Mouse (Mus musculus) forebrain, embryonic 14.5 days (tissue): ENCODE data around the gene Bloc1s4. TPM values are rescaled to one million over a fixed set of nuclear protein-coding genes. Genes with fewer than 3 reads are reported as not detected.
A peak's percentile ranks its signal among the peaks of the same experiment; 100 is the strongest.
"Not testable (repeated sequence)": the region's sequence is repeated elsewhere in the genome, so short reads cannot be mapped to it uniquely, and the experiment has no call there.

Experiments used
- ATAC-seq: fragments of 200-750 bp; cut with Nextera tagmentation; 2 replicates; pipeline ENCODE4 v1.8.0; 2017; ENCODE audit warnings: mild to moderate bottlenecking, moderate library complexity
- DNase-seq: peaks from one replicate; pipeline ENCODE4 v3.0.0-alpha.2; 2015; ENCODE audit warnings: low spot score
- H3K27ac ChIP-seq: fragments of 300-500 bp; sonication (generic); 2 replicates; pipeline ENCODE4 v1.5.1; 2014; ENCODE audit warnings: low read depth, mild to moderate bottlenecking, control low read depth, low read length, moderate library complexity
- H3K27me3 ChIP-seq: fragments of 300-500 bp; sonication (generic); replicated peaks from 2 replicates; pipeline ENCODE4 v1.6.1; 2014; ENCODE audit warnings: low read length, control low read depth, mixed read lengths; ENCODE audit not compliant: control insufficient read depth, insufficient read depth
- H3K36me3 ChIP-seq: fragments of 300-500 bp; sonication (generic); 2 replicates; pipeline ENCODE4 v1.6.1; 2014; ENCODE audit warnings: low read length, control low read depth; ENCODE audit not compliant: control insufficient read depth, insufficient read depth
- H3K4me1 ChIP-seq: fragments of 300-500 bp; sonication (generic); 2 replicates; pipeline ENCODE4 v1.6.1; 2014; ENCODE audit warnings: antibody characterized with exemption, low read length, control low read depth; ENCODE audit not compliant: control insufficient read depth, insufficient read depth
- H3K4me2 ChIP-seq: fragments of 300-500 bp; sonication (generic); 2 replicates; pipeline ENCODE4 v1.6.1; 2014; ENCODE audit warnings: mild to moderate bottlenecking, control low read depth, low read length
- H3K4me3 ChIP-seq: fragments of 300-500 bp; sonication (generic); 2 replicates; pipeline ENCODE4 v1.5.1; 2014; ENCODE audit warnings: low read depth, low read length, control low read depth
- H3K9ac ChIP-seq: fragments of 300-500 bp; sonication (generic); 2 replicates; pipeline ENCODE4 v1.6.1; 2014; ENCODE audit warnings: mild to moderate bottlenecking, low read length, control low read depth, moderate library complexity
- H3K9me3 ChIP-seq: fragments of 300-500 bp; sonication (generic); replicated peaks from 2 replicates; pipeline ENCODE4 v1.6.1; 2016; ENCODE audit warnings: low read length, control low read depth, mixed read lengths; ENCODE audit not compliant: control insufficient read depth
- WGBS: fragments of 180-500 bp; shearing (Covaris S2); extraction: QIAGEN DNeasy Blood & Tissue Kit; methylation state at CpG from one replicate; pipeline ENCODE4 v1.1.7; 2014; 5-methylcytosine and 5-hydroxymethylcytosine counted together
- polyA plus RNA-seq: library from polyadenylated mRNA; unstranded; fragments of >200 nt; fragmentation: Nextera tagmentation; extraction: Ambion mirVana; gene quantifications from 2 replicates; pipeline ENCODE4 v1.2.1, GENCODE M21; 2014

The Bloc1s4 gene
- 23.9 and 27.7 TPM in 2 replicates for polyA plus RNA-seq

- Histone ChIP-seq H3K27me3 (no peaks in the 10 kb centered on the region), H3K4me2 (peak within 1 kb of the TSS; percentile 98), H3K27ac (no peak within 1 kb of the TSS), H3K4me1 (peaks cover 8% of the 10 kb centered on the region), H3K36me3 (0 out of 2 replicates have a peak, but pooled peaks cover 2% of the 10 kb centered on the region), H3K4me3 (peak within 1 kb of the TSS; percentile 96), H3K9me3 (no peaks in the 10 kb centered on the region), H3K9ac (peak within 1 kb of the TSS; percentile 90)
- peak; percentile 96 for DNase-seq
- peak; percentile 98 for ATAC-seq
- 4% methylated on average over 31 of the region's 31 CpGs for WGBS
Measured at GRCm38 (mm10) chr5:36748536-36749061, at the start of gene Bloc1s4. TSS of gene Bloc1s4 (minus strand) at chr5:36748650.

GRCm38 (mm10) chr5:36797291-36797690 is 48.8 kb upstream of the Bloc1s4 start:
- H3K9ac ChIP-seq = no peak overlapping the region; the same call in 1 of the 2 replicates

GRCm38 (mm10) chr5:36796296-36797014 is 48.0 kb upstream of the Bloc1s4 start, which contains the start of gene Mrfap1:
TSS of gene Mrfap1 (minus strand) at chr5:36796772.
- DNase-seq (peak; percentile 97), ATAC-seq (peak; percentile 80)
- Histone ChIP-seq H3K9ac (peak within 1 kb of the TSS; percentile 89), H3K4me3 (peak within 1 kb of the TSS; percentile 68), H3K27ac (peak within 1 kb of the TSS; percentile 92), H3K4me2 (peak within 1 kb of the TSS; percentile 68), H3K36me3 (peaks cover 12% of the 10 kb centered on the region)
- H3K4me1 ChIP-seq, H3K9me3 ChIP-seq, H3K27me3 ChIP-seq: not testable (repeated sequence)
- 0% methylated on average over 84 of the region's 90 CpGs for WGBS

More at GRCm38 (mm10) chr5:36797291-36797690, 48.8 kb upstream of the Bloc1s4 start:
- no peaks in the 10 kb centered on the region for H3K27me3 ChIP-seq
- DNase-seq = no peak
- peak overlapping the region; percentile 68 for H3K4me2 ChIP-seq
- ATAC-seq = peak; percentile 13; the same call in 1 of the 2 replicates
- WGBS = 49% methylated on average over 8 of the region's 8 CpGs
- H3K27ac ChIP-seq = no peak overlapping the region
- peaks cover 4% of the 10 kb centered on the region; the same call in 1 of the 2 replicates for H3K4me1 ChIP-seq
- no peaks in the 10 kb centered on the region for H3K9me3 ChIP-seq
- H3K36me3 ChIP-seq = peaks cover 12% of the 10 kb centered on the region
- peak overlapping the region; percentile 68 for H3K4me3 ChIP-seq

- WGBS = 5% methylated on average over 35 of the region's 37 CpGs
- DNase-seq = peak; percentile 59
Measured at GRCm38 (mm10) chr5:36795647-36796295, 47.3 kb upstream of the Bloc1s4 start.

GRCm38 (mm10) chr5:36791861-36792260 is 43.4 kb upstream of the Bloc1s4 start:
- no peaks in the 10 kb centered on the region for H3K9me3 ChIP-seq
- 88% methylated on average over 9 of the region's 9 CpGs for WGBS
- H3K27me3 ChIP-seq = no peaks in the 10 kb centered on the region
- H3K4me1 ChIP-seq = no peaks in the 10 kb centered on the region; the same call in 1 of the 2 replicates
- ATAC-seq (no peak), DNase-seq (no peak)
- no peak overlapping the region for H3K9ac ChIP-seq
- H3K4me2 ChIP-seq = no peak overlapping the region
- no peak overlapping the region for H3K27ac ChIP-seq
- peaks cover 12% of the 10 kb centered on the region for H3K36me3 ChIP-seq
- no peak overlapping the region for H3K4me3 ChIP-seq

More at GRCm38 (mm10) chr5:36795647-36796295, 47.3 kb upstream of the Bloc1s4 start:
- H3K9ac ChIP-seq = peak overlapping the region; percentile 89
- not testable (repeated sequence) for H3K9me3 ChIP-seq, H3K4me1 ChIP-seq, H3K27me3 ChIP-seq
- peaks cover 12% of the 10 kb centered on the region for H3K36me3 ChIP-seq
- H3K4me2 ChIP-seq = peak overlapping the region; percentile 53
- peak overlapping the region; percentile 68 for H3K4me3 ChIP-seq
- ATAC-seq = peak; percentile 68
- peak overlapping the region; percentile 92 for H3K27ac ChIP-seq

- no peak for ATAC-seq
- no peak overlapping the region for H3K9ac ChIP-seq
Measured at GRCm38 (mm10) chr5:36786052-36786451, 37.6 kb upstream of the Bloc1s4 start.

GRCm38 (mm10) chr5:36779512-36779911 is 31.1 kb upstream of the Bloc1s4 start:
- Histone ChIP-seq H3K27ac (no peak overlapping the region), H3K4me2 (no peak overlapping the region), H3K4me3 (no peak overlapping the region), H3K9me3 (0 out of 2 replicates have a peak, but pooled peaks cover 4% of the 10 kb centered on the region), H3K9ac (no peak overlapping the region), H3K4me1 (no peaks in the 10 kb centered on the region), H3K27me3 (no peaks in the 10 kb centered on the region), H3K36me3 (no peaks in the 10 kb centered on the region)
- WGBS = 91% methylated on average over 2 of the region's 2 CpGs
- ATAC-seq (no peak), DNase-seq (no peak)

More at GRCm38 (mm10) chr5:36786052-36786451, 37.6 kb upstream of the Bloc1s4 start:
- Histone ChIP-seq H3K36me3 (no peaks in the 10 kb centered on the region), H3K27me3 (no peaks in the 10 kb centered on the region), H3K4me3 (no peak overlapping the region), H3K4me1 (no peaks in the 10 kb centered on the region), H3K9me3 (no peaks in the 10 kb centered on the region), H3K4me2 (no peak overlapping the region), H3K27ac (no peak overlapping the region)
- 90% methylated on average over 5 of the region's 5 CpGs for WGBS
- no peak for DNase-seq

- H3K27me3 ChIP-seq = no peaks in the 10 kb centered on the region
- H3K4me2 ChIP-seq = no peak overlapping the region
- no peak overlapping the region for H3K4me3 ChIP-seq
- ATAC-seq (no peak), DNase-seq (no peak)
- no peak overlapping the region for H3K9ac ChIP-seq
- H3K36me3 ChIP-seq = no peaks in the 10 kb centered on the region
- H3K9me3 ChIP-seq = 0 out of 2 replicates have a peak, but pooled peaks cover 4% of the 10 kb centered on the region
- H3K4me1 ChIP-seq = no peaks in the 10 kb centered on the region
- WGBS = 91% methylated on average over 1 of the region's 2 CpGs
- no peak overlapping the region for H3K27ac ChIP-seq
Measured at GRCm38 (mm10) chr5:36778901-36779300, 30.5 kb upstream of the Bloc1s4 start.
